Mouse (Mus musculus): ENCODE results near the gene Olfr1357.

Gene Olfr1357

DNA sequence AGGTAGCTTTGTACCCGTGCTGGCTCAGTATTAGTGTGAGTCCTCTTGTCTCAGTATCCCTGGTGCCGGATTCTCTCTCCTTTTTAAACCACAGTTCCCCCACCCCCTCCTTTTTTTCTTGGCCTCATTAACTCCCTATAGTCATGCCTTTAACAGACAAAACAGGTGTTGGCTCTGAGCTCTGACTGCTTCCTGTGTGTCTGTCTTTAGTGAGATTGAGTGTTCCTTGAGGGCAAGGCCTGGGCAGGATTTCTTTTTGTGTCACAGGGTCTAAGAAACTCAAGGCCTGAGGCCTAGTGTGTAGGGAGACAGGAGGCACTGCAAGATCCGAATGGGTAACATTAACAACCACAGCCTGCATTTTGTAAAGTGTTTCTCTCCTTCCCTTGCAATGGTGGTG lies 39.7 kb downstream of the Olfr1357 start:
- no peak for DNase-seq

DNA sequence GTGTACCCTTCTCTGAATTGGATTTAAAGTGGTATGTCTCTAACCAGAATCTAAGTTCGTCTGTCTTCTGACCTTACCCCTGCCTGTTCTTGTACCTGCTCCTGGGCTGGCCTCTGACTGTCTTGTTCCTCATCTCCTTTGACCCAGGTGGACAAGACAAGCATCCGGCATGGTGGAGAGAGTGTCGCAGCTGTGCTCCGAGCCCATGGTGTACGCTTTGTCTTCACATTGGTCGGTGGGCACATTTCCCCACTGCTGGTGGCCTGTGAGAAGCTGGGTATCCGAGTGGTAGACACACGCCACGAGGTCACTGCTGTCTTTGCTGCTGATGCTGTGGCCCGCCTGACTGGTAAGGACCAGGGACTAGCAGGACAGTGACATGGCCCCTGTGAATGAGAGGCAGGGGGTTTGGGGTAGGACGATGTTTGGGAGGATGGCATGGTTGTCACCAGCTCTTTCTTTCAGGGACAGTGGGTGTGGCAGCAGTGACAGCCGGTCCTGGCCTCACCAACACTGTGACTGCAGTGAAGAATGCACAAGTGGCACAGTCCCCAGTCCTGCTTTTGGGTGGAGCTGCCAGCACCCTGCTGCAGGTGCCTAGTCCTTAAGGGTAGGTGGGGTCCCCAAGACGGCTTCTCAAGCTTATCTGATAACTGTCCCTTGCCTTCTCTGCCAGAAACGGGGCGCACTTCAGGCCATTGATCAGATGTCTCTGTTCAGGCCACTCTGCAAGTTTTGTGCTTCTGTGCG lies 41.3 kb downstream of the Olfr1357 start:
- no peak for DNase-seq

DNA sequence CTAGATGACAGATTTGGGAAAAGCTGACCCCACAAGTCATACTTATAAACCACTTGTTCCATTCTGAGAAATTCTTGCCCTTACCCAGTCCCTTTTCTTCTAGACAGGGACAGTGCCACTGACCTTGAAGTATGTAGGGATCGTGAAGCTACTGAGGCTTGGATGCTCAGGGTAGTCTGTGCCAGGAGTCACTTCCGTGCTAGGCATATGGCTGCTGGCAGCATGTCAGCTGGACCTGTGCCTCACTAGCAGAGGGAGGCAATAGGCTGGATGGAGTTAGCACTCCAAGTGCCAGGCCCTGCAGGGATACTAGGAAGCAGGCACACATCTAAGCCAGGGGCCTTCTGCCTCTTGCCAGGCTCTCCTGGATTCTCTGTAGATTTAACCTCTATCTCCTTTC lies 42.2 kb downstream of the Olfr1357 start:
- peak; percentile 80 for DNase-seq

DNA sequence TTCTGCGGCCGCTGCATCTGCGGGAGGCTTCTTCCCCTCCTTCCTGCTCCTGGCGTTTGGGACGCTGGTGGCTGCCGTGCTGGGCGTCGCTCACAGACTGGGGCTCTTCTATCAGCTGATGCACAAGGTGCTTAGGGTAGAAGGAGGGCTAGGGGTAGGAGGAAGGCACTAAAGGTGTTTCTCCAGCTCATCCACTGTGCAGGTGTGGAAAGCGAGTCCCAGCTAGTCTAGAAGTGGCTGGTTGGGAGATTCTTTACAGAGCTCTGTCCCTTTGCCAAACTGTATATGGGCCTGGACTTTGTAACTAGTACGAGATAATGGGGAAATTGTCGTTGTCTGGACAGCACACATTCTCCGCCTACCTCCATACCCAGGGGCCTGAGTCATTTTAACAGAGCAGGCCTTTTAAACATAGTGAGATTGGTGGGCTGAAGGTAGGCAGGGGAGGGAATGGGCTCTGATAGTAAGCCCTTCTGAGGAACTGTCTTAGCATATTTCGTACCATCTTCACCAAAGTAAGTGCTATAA lies 42.7 kb downstream of the Olfr1357 start:
- no peak for DNase-seq

DNA sequence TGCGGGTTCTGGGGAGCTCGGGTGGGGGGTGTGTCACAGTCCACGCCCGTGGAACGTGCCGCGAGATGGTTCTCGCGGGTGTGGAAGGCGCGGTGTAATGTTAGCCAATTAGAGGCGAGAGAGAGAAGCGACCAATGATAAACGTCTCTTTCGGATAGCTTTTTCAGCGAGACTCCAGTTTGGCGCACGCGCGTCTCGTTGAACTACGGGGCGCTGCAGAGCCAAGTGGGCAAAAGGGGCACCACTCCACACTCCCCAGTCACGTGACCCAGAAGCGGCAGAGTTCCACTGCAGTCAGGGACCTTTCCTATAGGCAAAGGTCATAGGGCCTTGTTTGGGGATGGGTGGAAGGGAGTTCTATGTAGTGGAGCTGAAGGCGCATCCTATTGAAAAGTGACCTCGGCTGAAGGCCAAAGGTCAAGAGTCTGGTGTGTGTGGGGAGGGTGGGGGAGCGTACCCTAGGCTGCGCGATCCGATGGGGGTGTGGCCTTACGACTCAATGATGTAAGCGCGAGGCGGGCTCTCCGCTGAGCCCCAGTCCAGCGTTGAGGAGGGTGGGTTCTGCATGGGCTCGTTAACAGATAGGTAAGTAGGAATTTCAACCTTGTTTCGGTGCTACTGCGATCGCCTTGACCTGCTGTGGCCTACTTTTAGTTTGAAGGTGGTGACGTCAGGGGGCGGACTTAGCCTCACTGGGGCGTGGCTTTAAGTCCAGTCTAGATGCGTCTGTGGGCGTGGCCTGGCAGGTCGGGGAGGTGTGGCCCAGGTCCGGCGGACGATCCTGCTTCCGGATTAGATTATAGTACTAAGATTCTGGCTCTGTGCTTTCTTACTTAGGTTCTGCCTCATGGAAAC lies 43.4 kb downstream of the Olfr1357 start, which contains the start of gene Ilvbl:
Ilvbl (plus strand) TSS at position 97 of the 855 bp plus-strand sequence.
- DNase-seq, result peak; percentile 97

DNA sequence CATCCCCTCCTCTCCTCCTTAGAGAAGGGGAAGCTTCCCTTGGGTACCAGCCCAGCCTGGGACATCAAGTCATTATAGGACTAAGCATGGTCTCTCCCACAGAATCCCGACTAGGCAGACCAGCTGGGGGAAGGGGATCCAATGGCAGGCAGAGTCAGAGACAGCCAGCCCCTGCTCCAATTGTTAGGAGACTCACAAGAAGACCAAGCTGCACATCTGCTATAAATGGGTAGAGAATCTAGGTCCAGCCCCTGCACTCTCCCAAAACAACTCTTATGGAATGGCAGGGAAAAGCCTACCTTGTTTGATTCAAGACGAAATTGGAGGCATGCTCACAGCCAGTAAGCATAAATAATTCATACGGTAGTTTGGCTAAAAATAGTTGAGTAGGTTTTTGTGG lies 44.6 kb downstream of the Olfr1357 start:
- no peak for DNase-seq

DNA sequence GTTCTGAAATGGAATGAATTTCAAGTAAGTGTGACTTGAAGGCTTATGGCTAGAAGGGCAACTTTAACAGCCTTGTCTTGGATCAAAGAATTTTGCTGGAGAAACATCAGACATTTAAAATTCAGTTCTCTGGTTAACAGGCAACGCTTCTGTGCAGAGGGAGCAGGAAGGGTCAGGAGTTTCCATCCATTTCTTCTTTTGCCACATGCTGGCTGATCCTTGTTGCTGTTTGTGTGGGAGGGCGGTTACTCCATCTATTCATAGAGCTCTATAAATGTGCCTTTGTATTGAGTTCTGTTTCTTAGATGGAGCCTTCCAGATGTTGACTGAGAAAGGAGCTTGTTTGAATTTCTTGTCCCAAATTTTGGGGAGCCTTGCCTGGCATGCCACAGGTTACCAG lies 47.0 kb downstream of the Olfr1357 start:
- no peak for DNase-seq

DNA sequence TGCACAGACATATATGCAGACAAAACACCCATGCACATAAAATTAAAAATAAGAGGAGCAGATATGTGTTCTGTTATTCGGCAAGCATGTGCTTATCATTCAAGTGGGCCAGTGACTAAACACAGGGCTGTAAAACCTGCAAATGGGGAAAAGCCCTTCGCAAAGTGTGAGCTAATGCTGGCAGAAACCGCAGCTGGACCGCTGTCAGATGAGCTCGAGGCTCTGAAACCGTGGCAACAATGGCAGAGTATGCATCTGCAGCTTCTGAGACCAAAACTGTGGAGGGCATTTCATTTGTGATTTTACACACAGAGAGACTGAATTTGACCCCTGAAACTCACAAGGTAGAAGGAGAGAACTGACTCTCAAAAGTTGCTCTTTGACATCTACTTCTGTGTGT lies 47.5 kb downstream of the Olfr1357 start:
- DNase-seq, result no peak

DNA sequence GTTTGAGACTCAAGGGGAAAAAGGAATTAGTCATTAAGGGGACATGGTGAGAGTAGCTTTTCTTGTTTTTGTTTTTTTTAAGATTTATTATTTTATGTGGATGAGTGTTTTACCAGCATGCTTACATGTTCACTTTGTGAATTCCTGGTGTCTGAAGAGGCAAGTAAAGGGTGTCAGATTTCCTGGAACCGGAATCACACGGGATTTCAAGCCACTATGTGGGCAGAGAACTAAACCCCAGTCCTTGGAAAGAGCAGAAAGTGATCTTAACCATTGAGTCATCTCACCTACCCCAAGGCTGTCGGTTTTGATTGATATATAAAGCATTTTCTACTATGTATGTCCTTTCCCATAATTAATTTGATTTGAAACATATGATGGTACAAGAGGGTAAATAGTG lies 48.2 kb downstream of the Olfr1357 start:
- no peak for DNase-seq

DNA sequence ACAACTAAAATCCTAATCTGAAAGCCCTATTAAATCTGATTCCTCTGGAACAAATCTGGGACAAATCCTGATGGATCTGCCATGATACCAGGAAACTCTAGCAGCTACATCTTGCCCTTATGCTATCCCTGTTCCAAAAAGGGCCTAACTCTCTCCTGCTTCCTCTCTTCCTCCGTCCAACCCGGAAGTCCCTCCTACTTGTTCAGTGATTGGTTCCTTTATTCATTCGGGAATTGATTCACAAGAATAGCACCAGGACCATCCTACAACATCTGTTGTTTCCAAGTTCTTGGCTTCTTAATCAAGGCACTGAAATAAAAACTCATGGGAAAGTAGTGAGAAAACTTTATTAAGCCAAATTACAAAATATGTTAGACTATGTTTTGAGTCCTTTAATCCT lies 48.7 kb downstream of the Olfr1357 start:
- no peak for DNase-seq

DNA sequence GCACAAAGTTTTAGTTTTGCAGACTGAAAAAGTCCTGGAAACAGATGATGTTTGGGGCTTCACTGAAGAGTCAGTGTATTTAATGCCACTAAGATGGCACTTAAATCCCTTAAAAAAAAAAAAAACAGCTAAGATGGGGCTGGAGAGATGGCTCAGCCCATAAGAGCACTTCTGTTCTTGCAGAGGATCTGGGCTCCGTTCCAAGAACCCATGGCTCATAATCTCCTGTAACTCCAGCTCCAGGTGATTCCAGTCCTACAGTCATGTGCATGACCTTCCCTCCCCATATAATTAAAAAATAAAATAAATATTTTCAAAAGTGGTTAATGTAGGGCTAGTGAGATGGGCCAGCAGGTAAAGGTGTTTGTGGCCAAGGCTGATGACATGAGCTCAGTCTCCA lies 52.8 kb downstream of the Olfr1357 start:
- DNase-seq, result no peak

Data from kidney, postnatal 14 days (tissue).